Mouse (Mus musculus) olfactory bulb, adult 2 months (tissue): ENCODE data around the gene Ryr2.

Experiments used
- CTCF ChIP-seq: fragments of 200-500 bp; IDR thresholded peaks from 2 replicates; pipeline ENCODE4 v1.5.1; 2012; ENCODE audit warnings: low read depth, mild to moderate bottlenecking, low read length, moderate library complexity; ENCODE audit not compliant: insufficient read depth
- POLR2A ChIP-seq: fragments of 200-500 bp; IDR thresholded peaks from 2 replicates; pipeline ENCODE4 v1.6.1; 2012; ENCODE audit warnings: mild to moderate bottlenecking, low read depth, low read length, moderate library complexity; ENCODE audit not compliant: insufficient read depth

DNA sequence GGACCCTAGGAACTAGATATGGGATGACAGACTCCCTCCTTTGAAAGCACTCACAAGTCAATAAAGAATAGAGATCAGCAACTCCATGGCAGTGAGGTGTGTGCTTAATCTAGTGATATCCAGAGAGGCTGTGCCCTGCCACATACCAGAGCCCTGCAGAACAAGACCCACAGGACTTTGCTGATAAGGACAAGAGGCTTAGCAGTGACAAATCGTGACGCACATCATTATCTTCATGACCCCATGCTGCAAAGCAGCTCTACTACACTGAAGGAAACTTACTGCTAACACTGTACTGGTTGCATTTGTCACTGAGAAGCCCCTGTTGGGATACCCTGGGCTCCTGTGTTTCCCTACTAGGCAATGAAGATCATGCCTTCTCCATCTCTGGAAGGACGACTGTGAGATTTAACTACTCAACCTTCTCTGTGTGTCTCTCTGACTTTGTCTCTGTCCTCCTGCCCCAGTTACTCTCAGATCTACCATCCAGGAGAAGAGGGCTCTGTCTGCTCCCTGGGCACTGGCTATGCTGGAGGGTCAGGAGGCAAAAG is 25.5 kb upstream of the Ryr2 start:
- TF ChIP-seq CTCF (no peak), POLR2A (no peak)
